Mouse (Mus musculus) frontal cortex, postnatal 25 days (tissue): ENCODE data around the gene Phb2.

Experiments
- DNase-seq, 2 experiments: peaks; one replicate each; pipeline ENCODE4 v3.0.0; 2022; ENCODE audit warnings: low spot score in 2 of 2

The Phb2 gene

GRCm38 (mm10) chr6:124690517-124690916, 21.6 kb upstream of the Phb2 start:
- DNase-seq = no peak

- no peak for DNase-seq
Observed at GRCm38 (mm10) chr6:124693243-124693981, 18.7 kb upstream of the Phb2 start.

GRCm38 (mm10) chr6:124694166-124694955, 17.8 kb upstream of the Phb2 start:
- DNase-seq = no peak

GRCm38 (mm10) chr6:124696441-124697150, 15.5 kb upstream of the Phb2 start:
- DNase-seq = no peak

- DNase-seq = no peak
Observed at GRCm38 (mm10) chr6:124698751-124699150, 13.4 kb upstream of the Phb2 start.

- no peak for DNase-seq
Observed at GRCm38 (mm10) chr6:124699366-124699765, 12.8 kb upstream of the Phb2 start.

GRCm38 (mm10) chr6:124699962-124700610, 12.1 kb upstream of the Phb2 start:
- no peak for DNase-seq

GRCm38 (mm10) chr6:124701338-124701737, 10.8 kb upstream of the Phb2 start:
- no peak for DNase-seq

GRCm38 (mm10) chr6:124702102-124702783, 9.9 kb upstream of the Phb2 start:
- no peak for DNase-seq

GRCm38 (mm10) chr6:124702784-124703103, 9.4 kb upstream of the Phb2 start:
- DNase-seq = peak; percentile 61 to 65

- no peak for DNase-seq
Observed at GRCm38 (mm10) chr6:124703789-124704188, 8.3 kb upstream of the Phb2 start.

GRCm38 (mm10) chr6:124704417-124704816, 7.7 kb upstream of the Phb2 start:
- DNase-seq = no peak

- no peak for DNase-seq
Observed at GRCm38 (mm10) chr6:124706061-124706627, 6.0 kb upstream of the Phb2 start.

GRCm38 (mm10) chr6:124708289-124708889, 3.7 kb upstream of the Phb2 start:
- DNase-seq = no peak

- no peak for DNase-seq
Observed at GRCm38 (mm10) chr6:124712918-124713317, 782 bp downstream of the Phb2 start.

GRCm38 (mm10) chr6:124716864-124717490, 4.8 kb downstream of the Phb2 start:
- no peak for DNase-seq

GRCm38 (mm10) chr6:124717968-124718367, 5.8 kb downstream of the Phb2 start:
- no peak for DNase-seq

GRCm38 (mm10) chr6:124718703-124719102, 6.6 kb downstream of the Phb2 start:
- no peak for DNase-seq

- DNase-seq = no peak
Observed at GRCm38 (mm10) chr6:124719354-124719978, 7.3 kb downstream of the Phb2 start.

GRCm38 (mm10) chr6:124720904-124721303, 8.8 kb downstream of the Phb2 start:
- DNase-seq = no peak
